Mouse (Mus musculus) kidney, adult 2 months (tissue): ENCODE measurements around the gene Rpl18. TPM values are rescaled to one million over a fixed set of nuclear protein-coding genes. Genes with fewer than 3 reads are reported as not detected.

Experiments used
- DNase-seq: peaks from one replicate; pipeline ENCODE4 v3.0.0; 2021
- H3K27ac ChIP-seq: fragments of 200-500 bp; 2 replicates; pipeline ENCODE4 v1.5.1; 2012; ENCODE audit warnings: low read depth, low read length, control low read depth, inconsistent platforms; ENCODE audit not compliant: insufficient read depth
- H3K27me3 ChIP-seq: fragments of 200-500 bp; replicated peaks from 2 replicates; pipeline ENCODE4 v1.6.1; 2012; ENCODE audit warnings: mild to moderate bottlenecking, moderate library complexity, low read length, inconsistent platforms; ENCODE audit not compliant: control insufficient read depth, insufficient read depth
- H3K36me3 ChIP-seq: fragments of 200-500 bp; 2 replicates; pipeline ENCODE4 v1.6.1; 2012; ENCODE audit warnings: mild to moderate bottlenecking, moderate library complexity, low read length, inconsistent platforms; ENCODE audit not compliant: control insufficient read depth, insufficient read depth
- H3K4me1 ChIP-seq: fragments of 200-500 bp; 2 replicates; pipeline ENCODE4 v1.6.1; 2011; ENCODE audit warnings: low read length; ENCODE audit not compliant: control insufficient read depth, insufficient read depth
- H3K4me3 ChIP-seq: fragments of 200-500 bp; 2 replicates; pipeline ENCODE4 v1.5.1; 2011; ENCODE audit warnings: mild to moderate bottlenecking, low read depth, low read length, control low read depth; ENCODE audit not compliant: insufficient read depth
- CTCF ChIP-seq: fragments of 200-500 bp; conservative IDR thresholded peaks from 2 replicates; pipeline ENCODE4 v1.5.1; 2011; ENCODE audit warnings: low read depth, mild to moderate bottlenecking, control low read depth, low read length, moderate library complexity, mixed read lengths; ENCODE audit not compliant: insufficient read depth, insufficient read length
- POLR2A ChIP-seq: fragments of 200-500 bp; IDR thresholded peaks from one replicate; pipeline ENCODE4 v1.6.1; 2011; ENCODE audit warnings: low read depth, low read length, control low read depth
- WGBS: fragments of 180-500 bp; shearing (Covaris S2); methylation state at CpG from one replicate; pipeline ENCODE4 v1.1.7; 2018; 5-methylcytosine and 5-hydroxymethylcytosine counted together
- polyA plus RNA-seq: library from polyadenylated mRNA; depleted of rRNA; stranded (reverse); fragments of >200 nt; gene quantifications from 2 replicates; pipeline ENCODE4 v1.2.3, GENCODE M21; 2012

Rpl18 gene
- polyA plus RNA-seq, 1 experiment = 955 TPM

GRCm38 (mm10) chr7:45709036-45709435 is 6.2 kb upstream of the Rpl18 start:
- Histone ChIP-seq H3K36me3 (peaks cover 16% of the 10 kb centered on the region; the same call in 1 of the 2 replicates), H3K4me1 (peaks cover 34% of the 10 kb centered on the region), H3K27me3 (no peaks in the 10 kb centered on the region), H3K27ac (peak overlapping the region; percentile 93; the same call in 1 of the 2 replicates), H3K4me3 (no peak overlapping the region)
- WGBS = 42% methylated on average over 6 of the region's 6 CpGs
- peak; percentile 36 for DNase-seq
- TF ChIP-seq POLR2A = no peak
- TF ChIP-seq CTCF = no peak

- no peak overlapping the region for H3K4me3 ChIP-seq
- peak; percentile 46 for TF ChIP-seq POLR2A
- no peak for TF ChIP-seq CTCF
- no peaks in the 10 kb centered on the region for H3K27me3 ChIP-seq
- H3K27ac ChIP-seq = no peak overlapping the region
- WGBS = 68% methylated on average over 14 of the region's 14 CpGs
- peak; percentile 34 for DNase-seq
- H3K36me3 ChIP-seq = peaks cover 16% of the 10 kb centered on the region; the same call in 1 of the 2 replicates
- peaks cover 39% of the 10 kb centered on the region for H3K4me1 ChIP-seq
Measured at GRCm38 (mm10) chr7:45709677-45710355, 5.4 kb upstream of the Rpl18 start.

DNA sequence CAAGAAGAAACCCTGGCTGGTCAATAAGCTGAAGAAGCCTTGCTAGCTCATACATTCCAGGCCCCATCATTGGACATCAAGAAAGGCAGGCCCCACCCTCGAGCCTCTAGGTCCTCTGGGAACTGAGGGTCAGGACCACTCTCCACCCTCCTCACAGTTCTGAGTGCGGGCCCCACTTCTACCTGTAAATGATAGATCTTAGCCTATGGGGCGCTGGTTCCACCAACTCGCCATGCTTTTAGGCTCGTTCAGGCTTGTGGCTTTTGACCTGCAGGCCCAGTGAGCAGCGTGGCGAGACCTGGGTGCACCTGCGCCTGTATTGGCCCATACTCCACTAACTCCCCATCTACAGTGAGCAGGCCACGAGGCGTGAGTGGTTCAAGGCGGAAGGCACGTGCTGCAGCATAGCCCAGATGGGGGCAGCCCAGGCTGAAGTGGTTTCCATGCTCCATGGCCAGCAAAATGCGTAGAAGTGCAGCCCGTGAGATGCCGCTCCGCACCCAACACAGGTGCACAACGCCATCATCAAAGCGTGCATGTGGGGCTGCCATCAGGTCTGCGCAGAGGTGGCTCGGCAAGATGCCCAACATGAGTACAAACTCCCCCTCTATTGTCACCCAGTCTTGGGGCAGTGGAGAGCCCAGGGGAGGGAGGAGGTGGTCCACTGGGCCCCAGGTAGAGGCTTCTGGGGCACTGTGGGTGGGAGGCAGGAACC is 4.6 kb upstream of the Rpl18 start:
- no peak overlapping the region for H3K4me3 ChIP-seq
- H3K36me3 ChIP-seq = peaks cover 16% of the 10 kb centered on the region; the same call in 1 of the 2 replicates
- peaks cover 42% of the 10 kb centered on the region for H3K4me1 ChIP-seq
- DNase-seq = peak; percentile 44
- H3K27me3 ChIP-seq = no peaks in the 10 kb centered on the region
- H3K27ac ChIP-seq = no peak overlapping the region
- 82% methylated on average over 20 of the region's 20 CpGs for WGBS
- TF ChIP-seq CTCF (no peak), POLR2A (peak; percentile 90)

DNA sequence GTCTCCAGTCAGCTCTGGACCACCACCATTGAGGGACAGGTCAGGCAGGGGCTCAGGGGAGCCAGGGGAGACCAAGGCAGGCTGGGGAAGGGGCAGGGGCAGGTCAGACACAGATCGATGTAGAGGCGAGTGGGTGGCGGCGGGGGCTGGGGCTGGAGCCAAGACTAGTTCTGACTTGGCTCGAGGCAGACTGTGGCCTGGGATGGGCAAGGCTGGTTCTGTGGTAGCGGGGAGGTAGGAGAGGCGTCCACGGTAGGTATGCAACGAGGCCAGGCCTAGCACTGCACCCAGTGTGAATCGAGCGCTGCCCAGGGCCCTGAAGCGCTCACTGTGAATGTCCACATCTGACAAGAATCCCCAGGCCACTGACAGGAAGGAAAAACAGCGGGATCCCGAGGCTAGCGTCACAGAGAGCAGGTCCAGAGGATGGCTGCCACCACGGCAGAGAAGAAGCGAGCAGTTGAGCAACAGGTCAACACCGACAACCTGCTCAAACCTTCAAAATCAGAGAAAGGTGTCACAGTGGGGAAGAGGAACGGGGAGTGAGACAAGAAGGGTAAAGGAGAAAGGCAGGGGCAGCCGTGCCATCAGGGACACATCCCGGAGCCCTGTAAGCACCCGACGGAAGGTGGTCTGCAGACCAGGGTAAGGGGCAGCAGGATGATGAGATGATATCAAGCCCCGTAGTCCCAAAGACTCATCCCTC is 3.8 kb upstream of the Rpl18 start:
- Histone ChIP-seq H3K4me3 (no peak overlapping the region), H3K4me1 (peaks cover 46% of the 10 kb centered on the region), H3K27ac (no peak overlapping the region; the same call in 1 of the 2 replicates), H3K36me3 (peaks cover 16% of the 10 kb centered on the region; the same call in 1 of the 2 replicates), H3K27me3 (no peaks in the 10 kb centered on the region)
- TF ChIP-seq POLR2A (peak; percentile 58), CTCF (no peak)
- 83% methylated on average over 24 of the region's 24 CpGs for WGBS
- DNase-seq = peak; percentile 20

DNA sequence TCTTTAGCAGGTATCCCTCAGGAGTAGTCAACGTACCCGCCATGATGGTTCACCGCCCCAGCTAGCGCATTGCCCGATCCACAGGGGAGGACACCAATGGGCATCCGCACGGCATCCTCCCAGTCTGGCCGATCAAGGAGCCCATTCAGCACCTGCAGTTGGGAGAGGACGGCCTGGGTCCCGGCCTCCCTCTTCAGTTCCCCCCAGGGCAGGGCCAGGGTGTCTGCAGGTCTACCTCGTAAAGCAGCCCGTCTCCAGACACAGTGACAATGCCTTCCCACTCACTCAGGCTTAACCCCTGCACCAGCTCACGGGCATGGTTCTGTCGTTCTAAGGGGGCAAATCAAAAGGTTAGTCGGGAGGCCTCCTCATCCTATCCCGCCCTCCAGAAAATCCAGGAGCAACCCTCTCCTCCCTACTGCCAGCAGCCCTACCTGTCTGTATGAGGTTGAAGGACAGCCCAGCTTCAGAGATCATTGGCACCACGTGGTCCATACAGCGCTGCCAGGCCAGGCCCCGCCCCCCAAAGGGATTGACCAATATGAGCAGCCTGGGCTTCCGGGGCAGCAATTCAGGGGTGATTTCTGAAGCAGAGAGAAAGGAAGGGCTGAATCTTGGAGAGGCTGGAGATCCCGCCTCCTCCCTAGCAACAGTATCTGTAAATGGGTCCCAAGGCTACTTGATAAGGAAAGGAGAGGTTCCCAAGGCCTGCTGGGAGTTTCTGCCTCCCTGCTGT is 3.1 kb upstream of the Rpl18 start:
- TF ChIP-seq POLR2A = peak; percentile 41
- no peak for TF ChIP-seq CTCF
- no peak overlapping the region for H3K4me3 ChIP-seq
- H3K4me1 ChIP-seq = peaks cover 46% of the 10 kb centered on the region
- 65% methylated on average over 21 of the region's 21 CpGs for WGBS
- peaks cover 16% of the 10 kb centered on the region; the same call in 1 of the 2 replicates for H3K36me3 ChIP-seq
- peak; percentile 96 for DNase-seq
- peak overlapping the region; percentile 94 for H3K27ac ChIP-seq
- no peaks in the 10 kb centered on the region for H3K27me3 ChIP-seq

GRCm38 (mm10) chr7:45713396-45713795 is 1.9 kb upstream of the Rpl18 start:
- H3K36me3 ChIP-seq = peaks cover 15% of the 10 kb centered on the region; the same call in 1 of the 2 replicates
- H3K27ac ChIP-seq = peak overlapping the region; percentile 94
- TF ChIP-seq POLR2A = no peak
- TF ChIP-seq CTCF = no peak
- no peaks in the 10 kb centered on the region for H3K27me3 ChIP-seq
- peaks cover 37% of the 10 kb centered on the region for H3K4me1 ChIP-seq
- WGBS = 75% methylated on average over 16 of the region's 16 CpGs
- DNase-seq = peak; percentile 52
- no peak overlapping the region; the same call in 1 of the 2 replicates for H3K4me3 ChIP-seq
